In the genomic region with DNA sequence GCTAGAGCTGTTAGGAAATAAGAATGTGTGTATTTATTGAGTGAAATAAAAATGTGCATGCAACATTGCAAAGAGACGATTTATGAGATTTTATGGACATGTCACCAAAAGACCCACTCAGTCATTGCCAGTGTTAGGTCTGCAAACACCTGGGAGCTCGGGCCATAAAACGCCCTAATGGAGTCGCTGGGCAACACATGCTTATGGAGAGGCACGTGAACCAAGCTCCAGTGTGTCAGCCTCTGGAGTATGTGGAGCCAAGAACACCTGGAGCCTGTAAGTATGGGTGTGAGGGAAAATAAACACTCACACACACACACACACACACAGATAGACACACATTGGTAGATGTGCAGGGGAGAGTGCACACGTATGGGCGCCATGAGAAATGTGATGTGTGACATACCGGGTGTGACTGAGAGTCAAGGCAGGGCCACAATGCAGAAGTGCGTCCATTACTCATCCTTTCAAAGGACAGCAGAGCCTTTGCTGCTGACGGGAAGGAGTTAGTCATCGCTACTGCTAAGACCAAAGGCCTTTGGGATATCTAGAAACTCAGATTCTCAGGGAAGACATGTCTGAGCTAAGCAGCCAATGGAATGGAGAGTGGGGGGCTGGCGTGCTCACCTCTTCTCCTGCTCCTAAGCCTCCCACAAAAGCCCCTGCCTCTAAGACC, we compare ENCODE assay signal across 20 mouse cellular contexts.
DNase-seq lines count a peak whose midpoint lies in the region; ATAC-seq and TF ChIP-seq lines count a peak whose summit lies in the region.
"Had no signal": no experiment of that assay in that cellular context is flagged by ENCODE, and none has a peak within 500 bp of the region (broad histone marks: within the 10 kb centered on the region; RNA-seq: fewer than 3 reads in every experiment).

No protein-coding gene starts in this region.

- H3K4me1 ChIP-seq in lung, postnatal 0 days (ENCODE audit: insufficient read depth, low read depth, low read length), result no peaks in the 10 kb centered on the region
- H3K4me1 ChIP-seq in small intestine, adult 2 months (ENCODE audit: control insufficient read depth, insufficient read depth, insufficient read length, low read length), result no peaks in the 10 kb centered on the region
- H3K4me1 ChIP-seq in midbrain, embryonic 11.5 days (ENCODE audit: control insufficient read depth, insufficient read depth, low read length), result no peaks in the 10 kb centered on the region
- H3K4me1 ChIP-seq: hindbrain, embryonic 10.5 days; intestine, embryonic 15.5 days; midbrain, embryonic 12.5 days had no signal

- H3K9me3 ChIP-seq in lung, postnatal 0 days (ENCODE audit: low read length), result no peaks in the 10 kb centered on the region
- H3K9me3 ChIP-seq in midbrain, embryonic 11.5 days (ENCODE audit: control insufficient read depth, low read length), result no peaks in the 10 kb centered on the region
- H3K9me3 ChIP-seq: embryonic facial prominence, embryonic 10.5 days; hindbrain, embryonic 10.5 days; intestine, embryonic 15.5 days; midbrain, embryonic 12.5 days had no signal

- no peak for TF ChIP-seq POLR2A in small intestine, adult 2 months (IDR thresholded peaks at IDR 0.05; ENCODE audit: low read depth, low read length)

- no peak for TF ChIP-seq EP300 in lung, postnatal 0 days (IDR thresholded peaks at IDR 0.05)

- no peak for TF ChIP-seq CTCF in lung, postnatal 0 days (IDR thresholded peaks at IDR 0.05)
- no peak for TF ChIP-seq CTCF in small intestine, adult 2 months (IDR thresholded peaks at IDR 0.05; ENCODE audit: extremely low read depth, insufficient read length, insufficient replicate concordance, low read depth, low read length)

- whole genome bisulfite sequencing in lung, postnatal 0 days, result 68% methylated on average over 12 of the region's 12 CpGs
- WGBS in macrophage (ENCODE audit: missing documents), result 63% methylated on average over 12 of the region's 12 CpGs
- 60% methylated on average over 12 of the region's 12 CpGs for WGBS in small intestine, adult 2 months
- WGBS in midbrain, embryonic 11.5 days, result 91% methylated on average over 12 of the region's 12 CpGs

- H3K36me3 ChIP-seq in lung, postnatal 0 days (ENCODE audit: insufficient read depth, low read length), result no peaks in the 10 kb centered on the region
- H3K36me3 ChIP-seq in macrophage (ENCODE audit: inconsistent target), result no peaks in the 10 kb centered on the region
- no peaks in the 10 kb centered on the region for H3K36me3 ChIP-seq in small intestine, adult 2 months (ENCODE audit: control insufficient read depth, insufficient read depth, low read length)
- H3K36me3 ChIP-seq in midbrain, embryonic 11.5 days (ENCODE audit: control insufficient read depth, insufficient read depth, low read length), result no peaks in the 10 kb centered on the region
- H3K36me3 ChIP-seq: embryonic facial prominence, embryonic 10.5 days; hindbrain, embryonic 10.5 days; intestine, embryonic 15.5 days; midbrain, embryonic 12.5 days had no signal

- H3K79me2 ChIP-seq in macrophage (ENCODE audit: inconsistent target), result no peaks in the 10 kb centered on the region

- H3K9ac ChIP-seq in lung, postnatal 0 days (replicated peaks; ENCODE audit: low read depth), result no peak overlapping the region
- no peak overlapping the region for H3K9ac ChIP-seq in midbrain, embryonic 11.5 days (ENCODE audit: low read length)
- H3K9ac ChIP-seq: intestine, embryonic 15.5 days; midbrain, embryonic 12.5 days had no signal

- H3K4me2 ChIP-seq in lung, postnatal 0 days (replicated peaks; ENCODE audit: low read depth, low read length), result no peak overlapping the region
- no peak overlapping the region for H3K4me2 ChIP-seq in midbrain, embryonic 11.5 days
- H3K4me2 ChIP-seq: intestine, embryonic 15.5 days; midbrain, embryonic 12.5 days had no signal

- no peak overlapping the region for H3K27ac ChIP-seq in lung, postnatal 0 days (ENCODE audit: low read length)
- H3K27ac ChIP-seq in macrophage, result peak overlapping the region; percentile 96
- peak overlapping the region; percentile 16; the same call in 1 of the 2 replicates for H3K27ac ChIP-seq in small intestine, adult 2 months (ENCODE audit: insufficient read depth, low read depth, low read length)
- no peak overlapping the region for H3K27ac ChIP-seq in midbrain, embryonic 11.5 days (ENCODE audit: low read depth, low read length)
- H3K27ac ChIP-seq: embryonic facial prominence, embryonic 10.5 days; hindbrain, embryonic 10.5 days; intestine, embryonic 15.5 days; midbrain, embryonic 12.5 days had no signal

- no peak overlapping the region for H3K4me3 ChIP-seq in lung, postnatal 0 days (ENCODE audit: low read depth, low read length)
- H3K4me3 ChIP-seq in macrophage (ENCODE audit: inconsistent target), result no peak overlapping the region
- no peak overlapping the region for H3K4me3 ChIP-seq in small intestine, adult 2 months (ENCODE audit: low read depth, low read length)
- H3K4me3 ChIP-seq in midbrain, embryonic 11.5 days (ENCODE audit: low read depth, low read length), result no peak overlapping the region
- H3K4me3 ChIP-seq: embryonic facial prominence, embryonic 10.5 days; hindbrain, embryonic 10.5 days; intestine, embryonic 15.5 days; midbrain, embryonic 12.5 days had no signal

- no peaks in the 10 kb centered on the region for H3K27me3 ChIP-seq in lung, postnatal 0 days (replicated peaks; ENCODE audit: insufficient read depth, low read length)
- H3K27me3 ChIP-seq in small intestine, adult 2 months (ENCODE audit: control insufficient read depth, insufficient read depth, low read length), result no peaks in the 10 kb centered on the region
- H3K27me3 ChIP-seq in midbrain, embryonic 11.5 days (ENCODE audit: control insufficient read depth, insufficient read depth, low read length), result no peaks in the 10 kb centered on the region
- H3K27me3 ChIP-seq: intestine, embryonic 15.5 days; midbrain, embryonic 12.5 days had no signal

- peak; percentile 11 for DNase-seq in adrenal gland, adult 2 months
- DNase-seq in adrenal gland, postnatal 36 days, result no peak
- DNase-seq in lung, postnatal 0 days (ENCODE audit: low spot score), result no peak
- DNase-seq in lung, postnatal 14 days, result no peak
- DNase-seq in midbrain, embryonic 11.5 days (ENCODE audit: low spot score, missing footprints), result no peak
- no peak for DNase-seq in spleen, adult 18-20 months
- DNase-seq: adrenal gland, postnatal 14 days; cerebellum, adult 11 months; cerebellum, adult 9-11 months; gastrocnemius, postnatal 36 days; kidney, adult 8-10 months; kidney, postnatal 14 days; liver had no signal

- ATAC-seq in lung, postnatal 0 days, result peak; percentile 35; the same call in 1 of the 2 replicates
- ATAC-seq in midbrain, embryonic 11.5 days (ENCODE audit: low FRiP score), result no peak
- ATAC-seq: hindbrain, embryonic 16.5 days; intestine, embryonic 15.5 days had no signal

Comparison
In these comparisons a context has a peak if more than half of its experiments do, and no peak if none do; other contexts are left out.
1. H3K27ac ChIP-seq: peak in macrophage (single experiment) and small intestine, adult 2 months (single experiment); none in lung, postnatal 0 days (single experiment) and midbrain, embryonic 11.5 days (single experiment).